ENCODE assay signal across 10 mouse cellular contexts in genomic region chr7:92457791-92458190, GRCm38 (mm10).
DNase-seq lines count a peak whose midpoint lies in the region; TF ChIP-seq lines count a peak whose summit lies in the region.
"Had no signal": no experiment of that assay in that cellular context is flagged by ENCODE, and none has a peak within 500 bp of the region (broad histone marks: within the 10 kb centered on the region; RNA-seq: fewer than 3 reads in every experiment).

No protein-coding gene starts in this region.

- no peak overlapping the region for H3K27ac ChIP-seq in heart, adult 2 months
- H3K27ac ChIP-seq in limb, embryonic 10.5 days = peak overlapping the region; percentile 42; the same call in 1 of the 2 replicates
- H3K27ac ChIP-seq: left cerebral cortex, adult 2 months had no signal

- H3K9ac ChIP-seq in heart, adult 2 months (ENCODE audit: low read depth, low read length) = no peak overlapping the region

- no peaks in the 10 kb centered on the region for H3K27me3 ChIP-seq in heart, adult 2 months (ENCODE audit: control insufficient read depth, insufficient read depth, low read length)
- H3K27me3 ChIP-seq in limb, embryonic 10.5 days (ENCODE audit: low read depth, poor library complexity, severe bottlenecking) = no peaks in the 10 kb centered on the region

- no peaks in the 10 kb centered on the region for H3K36me3 ChIP-seq in heart, adult 2 months (ENCODE audit: control insufficient read depth, insufficient read depth, low read length)
- no peaks in the 10 kb centered on the region for H3K36me3 ChIP-seq in limb, embryonic 10.5 days

- no peaks in the 10 kb centered on the region for H3K79me2 ChIP-seq in heart, adult 2 months (replicated peaks; ENCODE audit: control insufficient read depth, insufficient read depth, low read length)

- 6% methylated on average over 4 of the region's 4 CpGs for WGBS in heart, adult 2 months
- WGBS in limb, embryonic 10.5 days = 5% methylated on average over 4 of the region's 4 CpGs

- no peaks in the 10 kb centered on the region for H3K9me3 ChIP-seq in limb, embryonic 10.5 days (replicated peaks)

- no peak for TF ChIP-seq EP300 in heart, adult 2 months (IDR thresholded peaks at IDR 0.05; ENCODE audit: insufficient read depth, low read depth, low read length)

- H3K4me1 ChIP-seq in heart, adult 2 months (ENCODE audit: control insufficient read depth, insufficient read depth, low read length) = no peaks in the 10 kb centered on the region
- peaks cover 23% of the 10 kb centered on the region for H3K4me1 ChIP-seq in limb, embryonic 10.5 days

- DNase-seq in adrenal gland, postnatal 10 days = peak; percentile 16
- DNase-seq in adrenal gland, postnatal 36 days = no peak
- peak; percentile 64 for DNase-seq in NIH3T3 (ENCODE audit: low read depth)
- peak; percentile 26 to 59 for DNase-seq in heart, adult 2 months
- DNase-seq in limb, embryonic 10.5 days (ENCODE audit: low spot score) = no peak
- no peak for DNase-seq in frontal cortex, postnatal 14 days (ENCODE audit: low spot score in 2 of 2)
- no peak for DNase-seq in gastrocnemius, adult 18-20 months (ENCODE audit: low spot score)
- no peak for DNase-seq in frontal cortex, adult 2 months (ENCODE audit: extremely low spot score in 1 of 2, low spot score in 1 of 2)
- DNase-seq: cerebellum, adult 2 months had no signal

- intact Hi-C loops in heart, adult 2 months (cut with DNase I) = no loop called here

- no peak overlapping the region for H3K4me3 ChIP-seq in heart, adult 2 months
- no peak overlapping the region for H3K4me3 ChIP-seq in limb, embryonic 10.5 days
- H3K4me3 ChIP-seq: left cerebral cortex, adult 2 months had no signal

- TF ChIP-seq POLR2A in heart, adult 2 months (IDR thresholded peaks at IDR 0.05; ENCODE audit: insufficient read depth, low read depth, low read length) = no peak

- TF ChIP-seq CTCF in heart, adult 2 months (IDR thresholded peaks at IDR 0.05) = no peak

Comparison
In these comparisons a context has a peak if more than half of its experiments do, and no peak if none do; other contexts are left out.
1. DNase-seq: peak in adrenal gland, postnatal 10 days (single experiment), NIH3T3 (single experiment) and heart, adult 2 months (2 of 2); none in adrenal gland, postnatal 36 days (0 of 2), limb, embryonic 10.5 days (single experiment), frontal cortex, postnatal 14 days (0 of 2), gastrocnemius, adult 18-20 months (single experiment) and frontal cortex, adult 2 months (0 of 2).